Mouse (Mus musculus) subcutaneous adipose tissue, adult 2 months (tissue): ENCODE results near the gene Epb41l3. TPM values are rescaled to one million over a fixed set of nuclear protein-coding genes. Genes with fewer than 3 reads are reported as not detected.

Experiments used
- polyA plus RNA-seq: library from polyadenylated mRNA; depleted of rRNA; stranded (reverse); fragments of >200 nt; gene quantifications from 2 replicates; pipeline ENCODE4 v1.2.3, GENCODE M21; 2012; ENCODE audit warnings: low replicate concordance; rRNA removed

The Epb41l3 gene
- polyA plus RNA-seq, result 1.2 and 25.5 TPM in 2 replicates

GRCm38 (mm10) chr17:69075501-69076237 is at the start of gene Epb41l3:
TSS of gene Epb41l3 (plus strand) at chr17:69075683.

Other genes starting within 250 kb of the Epb41l3 start
- gene Tmem200c, start 249.1 kb upstream of the Epb41l3 start, polyA plus RNA-seq, result 0.03 and 9.0 TPM in 2 replicates